Mouse (Mus musculus) adrenal gland, postnatal 4 days (tissue): ENCODE measurements around the gene Cd244a. TPM values are rescaled to one million over a fixed set of nuclear protein-coding genes. Genes with fewer than 3 reads are reported as not detected.

Experiments used
- DNase-seq, 2 experiments: peaks; one replicate each; pipeline ENCODE4 v3.0.0; 2021 to 2022; ENCODE audit warnings: low spot score in 2 of 2, mixed read lengths in 2 of 2
- total RNA-seq, 2 experiments: library from RNA; stranded (reverse); gene quantifications; 2 replicates each; pipeline ENCODE4 v1.2.3; 2021

Cd244a gene
- total RNA-seq, 2 experiments from 2014 or later, result 0.14 to 0.31 TPM

- no peak for DNase-seq
These were observed 9.4 kb downstream of the Cd244a start for GRCm38 (mm10) chr1:171568436-171568835.

GRCm38 (mm10) chr1:171577168-171577567 is 18.2 kb downstream of the Cd244a start:
- DNase-seq, result no peak

- DNase-seq, result no peak
These were observed 25.6 kb downstream of the Cd244a start for GRCm38 (mm10) chr1:171584584-171584983.

GRCm38 (mm10) chr1:171604686-171605085 is 45.7 kb downstream of the Cd244a start:
- no peak for DNase-seq

GRCm38 (mm10) chr1:171606656-171607055 is 47.7 kb downstream of the Cd244a start:
- no peak for DNase-seq

GRCm38 (mm10) chr1:171607176-171607575 is 48.2 kb downstream of the Cd244a start, which contains the start of gene Ly9:
Gene Ly9, minus strand, starts transcription at chr1:171607410.
- no peak for DNase-seq

- no peak for DNase-seq
These were observed 51.0 kb downstream of the Cd244a start for GRCm38 (mm10) chr1:171610026-171610425.

GRCm38 (mm10) chr1:171610781-171611180 is 51.8 kb downstream of the Cd244a start:
- no peak for DNase-seq

- no peak for DNase-seq
These were observed 55.0 kb downstream of the Cd244a start for GRCm38 (mm10) chr1:171613962-171614361.

- DNase-seq, result no peak
These were observed 58.0 kb downstream of the Cd244a start for GRCm38 (mm10) chr1:171616881-171617515.

GRCm38 (mm10) chr1:171619001-171619400 is 60.0 kb downstream of the Cd244a start:
- DNase-seq, result no peak

GRCm38 (mm10) chr1:171619645-171620044 is 60.7 kb downstream of the Cd244a start:
- no peak for DNase-seq

GRCm38 (mm10) chr1:171620091-171620490 is 61.1 kb downstream of the Cd244a start:
- no peak for DNase-seq

- no peak for DNase-seq
These were observed 68.8 kb downstream of the Cd244a start for GRCm38 (mm10) chr1:171627801-171628200.

GRCm38 (mm10) chr1:171629168-171629567 is 70.2 kb downstream of the Cd244a start:
- DNase-seq, result no peak

- DNase-seq, result no peak
These were observed 71.0 kb downstream of the Cd244a start for GRCm38 (mm10) chr1:171630041-171630440.

GRCm38 (mm10) chr1:171630912-171631311 is 71.9 kb downstream of the Cd244a start:
- DNase-seq, result no peak

- DNase-seq, result no peak
These were observed 72.5 kb downstream of the Cd244a start for GRCm38 (mm10) chr1:171631447-171631846.

GRCm38 (mm10) chr1:171635696-171636095 is 76.7 kb downstream of the Cd244a start:
- DNase-seq, result no peak

GRCm38 (mm10) chr1:171637101-171637500 is 78.1 kb downstream of the Cd244a start:
- DNase-seq, result no peak

- DNase-seq, result no peak
These were observed 79.7 kb downstream of the Cd244a start for GRCm38 (mm10) chr1:171638686-171639085.

- no peak for DNase-seq
These were observed 81.8 kb downstream of the Cd244a start for GRCm38 (mm10) chr1:171640796-171641195.

- no peak for DNase-seq
These were observed 84.6 kb downstream of the Cd244a start for GRCm38 (mm10) chr1:171643612-171644011.
